Mouse (Mus musculus): ENCODE measurements at regions not wholly inside any gene's neighbourhood (a gene's known extent, or its start where the extent isn't known, plus 50 kb on each side); places are given as distances from the start of the nearest gene placed in this dataset.
A peak's percentile ranks its signal among the peaks of the same experiment; 100 is the strongest.
"Not testable (repeated sequence)": the region's sequence is repeated elsewhere in the genome, so short reads cannot be mapped to it uniquely, and the experiment has no call there.

DNA sequence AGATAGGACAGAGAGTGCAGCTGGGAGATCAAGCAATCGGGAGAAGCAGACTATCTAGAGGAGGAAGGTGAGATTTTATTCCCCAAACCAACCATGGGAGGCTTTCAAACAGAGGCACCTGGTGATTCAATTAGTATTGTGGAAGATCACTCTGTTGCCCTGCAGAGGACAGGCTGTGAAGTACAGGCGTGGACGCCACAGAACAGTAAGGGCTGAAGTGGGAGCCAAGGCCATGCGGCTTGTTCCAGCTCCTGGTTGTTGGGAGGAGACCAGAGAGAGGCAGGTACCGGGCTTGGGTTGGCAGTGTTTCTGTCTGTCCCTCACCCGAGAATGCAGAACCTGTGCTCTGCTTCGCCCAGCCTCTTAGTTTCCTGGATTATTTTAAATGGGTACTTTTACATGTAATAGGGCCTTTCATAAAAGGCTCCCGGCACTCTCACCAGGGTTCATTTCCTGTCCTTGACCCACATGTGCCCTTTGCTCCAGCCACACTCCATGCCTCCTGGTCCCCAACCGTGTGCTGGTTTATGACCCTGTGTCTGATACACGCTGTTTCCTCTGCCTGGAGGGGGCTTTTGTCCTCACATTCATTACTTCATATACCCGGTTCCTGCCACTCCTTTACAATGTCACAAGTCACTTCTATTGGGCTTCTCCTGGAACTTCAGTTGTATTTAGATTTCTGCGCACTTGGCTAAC lies 58.3 kb downstream of the Vcpkmt start:
- H3K9ac ChIP-seq = no peak overlapping the region
- H3K27me3 ChIP-seq = no peaks in the 10 kb centered on the region
- H3K4me2 ChIP-seq = no peak overlapping the region
- H3K4me1 ChIP-seq (replicated peaks) = no peaks in the 10 kb centered on the region
- H3K4me3 ChIP-seq (replicated peaks) = no peak overlapping the region
- no peaks in the 10 kb centered on the region for H3K36me3 ChIP-seq (replicated peaks)
- no peaks in the 10 kb centered on the region for H3K9me3 ChIP-seq (replicated peaks)
- H3K27ac ChIP-seq (replicated peaks) = no peak overlapping the region
- 58% methylated on average over 12 of the region's 12 CpGs for WGBS (ENCODE audit: insufficient replicate concordance)
- no peak for ATAC-seq (ENCODE audit: insufficient read depth)

DNA sequence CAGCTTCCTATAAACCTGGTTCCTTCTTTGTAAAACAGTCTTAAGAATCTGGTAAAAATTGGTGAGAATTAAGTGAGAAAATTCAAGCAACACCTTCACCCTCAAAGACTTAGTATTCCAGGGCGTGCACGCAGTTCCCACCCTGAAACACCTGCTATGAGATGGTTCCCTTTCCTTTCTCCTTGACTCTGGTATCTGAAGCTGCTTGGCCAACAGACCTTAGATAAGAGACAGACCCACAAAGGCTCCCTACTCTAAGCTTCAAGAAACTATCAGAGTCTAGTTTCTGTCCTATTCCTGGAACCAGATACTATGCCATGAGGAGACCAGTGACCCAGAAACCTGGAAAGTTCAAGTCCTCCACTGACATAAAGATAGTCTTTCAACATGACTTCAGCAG lies 63.0 kb downstream of the Vcpkmt start:
- 44% methylated on average over 2 of the region's 2 CpGs for WGBS (ENCODE audit: insufficient replicate concordance)
- Histone ChIP-seq H3K27me3 (no peaks in the 10 kb centered on the region), H3K4me3 (replicated peaks) (no peak overlapping the region), H3K9ac (no peak overlapping the region), H3K9me3 (replicated peaks) (no peaks in the 10 kb centered on the region), H3K36me3 (replicated peaks) (no peaks in the 10 kb centered on the region), H3K4me2 (no peak overlapping the region), H3K4me1 (replicated peaks) (peaks cover 22% of the 10 kb centered on the region), H3K27ac (replicated peaks) (no peak overlapping the region)
- no peak for ATAC-seq (ENCODE audit: insufficient read depth)

DNA sequence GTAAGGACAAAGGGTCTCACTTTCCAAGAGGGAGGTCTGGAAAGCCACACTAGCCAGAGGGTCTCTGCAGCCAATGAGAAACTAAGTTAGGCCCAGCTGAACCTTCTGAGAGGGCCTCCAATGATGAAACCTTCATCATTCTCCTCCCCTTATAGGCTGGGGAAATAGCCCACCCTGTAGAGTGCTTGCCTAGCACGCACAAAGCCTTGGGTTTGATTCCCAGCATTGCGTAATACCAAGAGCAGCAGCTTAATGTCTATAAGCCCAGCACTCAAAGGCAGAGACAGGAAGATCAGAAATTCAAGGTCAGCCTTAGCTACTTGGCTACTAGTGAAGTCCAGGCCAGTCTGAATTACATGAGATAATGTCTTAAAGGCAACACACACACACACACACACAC lies 63.8 kb downstream of the Vcpkmt start:
- no peak for ATAC-seq (ENCODE audit: insufficient read depth)
- H3K9ac ChIP-seq = no peak overlapping the region
- no peak overlapping the region for H3K4me3 ChIP-seq (replicated peaks)
- no peak overlapping the region for H3K4me2 ChIP-seq
- H3K27ac ChIP-seq (replicated peaks) = no peak overlapping the region
- H3K9me3 ChIP-seq (replicated peaks) = no peaks in the 10 kb centered on the region
- H3K27me3 ChIP-seq = no peaks in the 10 kb centered on the region
- 46% methylated on average over 2 of the region's 2 CpGs for WGBS (ENCODE audit: insufficient replicate concordance)
- H3K4me1 ChIP-seq (replicated peaks) = peaks cover 22% of the 10 kb centered on the region
- no peaks in the 10 kb centered on the region for H3K36me3 ChIP-seq (replicated peaks)

DNA sequence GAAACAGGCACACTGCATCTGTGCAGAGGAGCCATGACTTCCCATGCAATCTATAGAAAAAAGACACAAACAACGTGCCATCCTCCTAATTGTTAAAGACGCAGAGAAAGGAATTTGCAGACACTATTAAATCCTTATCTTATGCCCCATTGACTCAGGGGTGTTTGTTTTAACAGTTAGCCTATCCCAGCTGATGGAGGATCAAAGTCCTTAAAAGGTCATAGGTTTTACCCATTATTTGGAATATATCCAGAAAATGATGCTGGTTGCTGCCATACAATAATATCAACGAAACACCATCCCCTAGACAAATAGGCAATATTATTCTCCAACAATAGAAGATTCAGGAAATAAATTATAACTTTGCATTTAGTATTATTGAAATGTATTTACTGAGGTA lies 65.2 kb downstream of the Vcpkmt start:
- no peaks in the 10 kb centered on the region for H3K36me3 ChIP-seq (replicated peaks)
- whole genome bisulfite sequencing (ENCODE audit: insufficient replicate concordance) = 72% methylated on average over 3 of the region's 3 CpGs
- no peak for ATAC-seq (ENCODE audit: insufficient read depth)
- H3K4me3 ChIP-seq (replicated peaks) = no peak overlapping the region
- no peaks in the 10 kb centered on the region for H3K9me3 ChIP-seq (replicated peaks)
- no peak overlapping the region for H3K4me2 ChIP-seq
- H3K9ac ChIP-seq = no peak overlapping the region
- H3K27me3 ChIP-seq = no peaks in the 10 kb centered on the region
- H3K27ac ChIP-seq (replicated peaks) = no peak overlapping the region
- H3K4me1 ChIP-seq (replicated peaks) = peaks cover 32% of the 10 kb centered on the region

DNA sequence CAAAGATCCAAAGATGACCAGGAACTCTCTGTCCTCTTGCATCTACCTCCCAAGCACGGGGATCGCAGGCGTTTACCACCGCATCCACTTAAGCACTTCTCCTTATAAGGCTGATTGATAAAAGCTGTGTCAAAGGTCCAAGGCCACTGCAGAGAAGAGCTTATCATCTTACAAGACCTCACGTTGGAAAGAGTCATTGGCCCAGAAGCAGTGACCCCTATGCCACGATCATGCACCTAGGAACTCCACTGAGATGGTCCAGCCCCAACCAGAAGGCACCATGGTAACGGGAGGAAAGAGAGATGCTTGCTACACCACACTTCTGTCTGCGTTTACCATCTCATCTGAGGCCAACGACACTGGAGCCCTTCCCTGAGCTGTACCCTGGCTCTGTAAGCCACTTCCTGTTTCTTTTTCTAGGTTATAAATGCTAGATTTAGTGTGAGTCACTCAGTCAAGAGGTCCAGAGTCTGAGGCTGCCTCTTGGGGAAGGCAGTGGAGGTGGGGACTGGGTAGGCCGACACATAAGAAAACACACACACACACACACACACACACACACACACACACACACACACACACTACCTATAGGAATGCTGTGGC lies 66.4 kb downstream of the Vcpkmt start:
- no peak for ATAC-seq (ENCODE audit: insufficient read depth)
- H3K27ac ChIP-seq (replicated peaks) = no peak overlapping the region
- peaks cover 36% of the 10 kb centered on the region for H3K4me1 ChIP-seq (replicated peaks)
- H3K27me3 ChIP-seq = no peaks in the 10 kb centered on the region
- WGBS (ENCODE audit: insufficient replicate concordance) = 37% methylated on average over 10 of the region's 10 CpGs
- no peak overlapping the region for H3K4me2 ChIP-seq
- no peaks in the 10 kb centered on the region for H3K9me3 ChIP-seq (replicated peaks)
- H3K36me3 ChIP-seq (replicated peaks) = no peaks in the 10 kb centered on the region
- no peak overlapping the region for H3K4me3 ChIP-seq (replicated peaks)
- no peak overlapping the region for H3K9ac ChIP-seq

DNA sequence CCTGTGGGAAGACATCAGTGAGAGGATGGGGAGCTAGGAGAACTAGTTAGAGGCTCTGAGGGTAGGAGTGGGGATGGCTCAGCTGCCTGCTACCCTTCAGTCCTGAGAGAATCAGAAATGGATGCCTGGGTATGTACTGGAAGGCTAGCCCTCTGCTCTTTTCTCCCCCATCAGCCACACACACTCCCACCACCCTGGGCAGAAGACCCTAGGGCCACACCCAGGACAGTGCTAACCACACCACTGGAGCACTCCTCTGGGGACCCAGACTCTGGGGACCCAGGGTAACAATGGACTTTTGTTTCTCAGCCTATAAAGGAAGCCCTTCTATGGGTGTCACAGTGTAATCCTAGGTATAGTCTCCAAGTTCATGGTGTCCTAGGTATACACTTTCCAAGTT lies 67.0 kb downstream of the Vcpkmt start:
- no peak for ATAC-seq (ENCODE audit: insufficient read depth)
- H3K27me3 ChIP-seq = no peaks in the 10 kb centered on the region
- no peaks in the 10 kb centered on the region for H3K9me3 ChIP-seq (replicated peaks)
- peaks cover 36% of the 10 kb centered on the region for H3K4me1 ChIP-seq (replicated peaks)
- no peak overlapping the region for H3K27ac ChIP-seq (replicated peaks)
- H3K4me3 ChIP-seq (replicated peaks) = no peak overlapping the region
- H3K4me2 ChIP-seq = no peak overlapping the region
- H3K36me3 ChIP-seq (replicated peaks) = no peaks in the 10 kb centered on the region
- H3K9ac ChIP-seq = no peak overlapping the region

DNA sequence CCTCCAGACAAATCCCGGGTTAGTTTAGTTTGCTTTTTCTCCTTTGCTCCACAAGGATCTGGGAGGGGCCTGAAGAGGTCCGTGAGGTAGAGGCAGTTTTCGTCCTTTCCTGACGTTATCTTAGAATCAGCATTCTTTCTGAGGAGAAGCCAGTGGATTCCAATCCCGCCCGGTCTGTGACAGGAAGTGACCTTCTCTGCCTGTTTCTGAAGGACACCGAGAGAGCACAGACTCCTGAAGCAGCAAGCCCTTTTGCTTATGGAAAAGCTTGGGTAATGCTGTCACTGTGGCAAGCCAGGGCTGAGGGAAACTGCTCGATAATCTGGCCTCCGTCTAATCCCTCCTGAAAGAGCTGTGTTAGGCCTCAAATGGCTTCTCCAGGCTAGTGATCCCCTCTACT lies 67.7 kb downstream of the Vcpkmt start:
- no peaks in the 10 kb centered on the region for H3K9me3 ChIP-seq (replicated peaks)
- ATAC-seq (ENCODE audit: insufficient read depth) = no peak
- 57% methylated on average over 9 of the region's 9 CpGs for WGBS (ENCODE audit: insufficient replicate concordance)
- H3K27me3 ChIP-seq = no peaks in the 10 kb centered on the region
- H3K27ac ChIP-seq (replicated peaks) = no peak overlapping the region
- H3K4me2 ChIP-seq = no peak overlapping the region
- no peaks in the 10 kb centered on the region for H3K36me3 ChIP-seq (replicated peaks)
- H3K9ac ChIP-seq = no peak overlapping the region
- H3K4me1 ChIP-seq (replicated peaks) = peaks cover 36% of the 10 kb centered on the region
- no peak overlapping the region for H3K4me3 ChIP-seq (replicated peaks)

DNA sequence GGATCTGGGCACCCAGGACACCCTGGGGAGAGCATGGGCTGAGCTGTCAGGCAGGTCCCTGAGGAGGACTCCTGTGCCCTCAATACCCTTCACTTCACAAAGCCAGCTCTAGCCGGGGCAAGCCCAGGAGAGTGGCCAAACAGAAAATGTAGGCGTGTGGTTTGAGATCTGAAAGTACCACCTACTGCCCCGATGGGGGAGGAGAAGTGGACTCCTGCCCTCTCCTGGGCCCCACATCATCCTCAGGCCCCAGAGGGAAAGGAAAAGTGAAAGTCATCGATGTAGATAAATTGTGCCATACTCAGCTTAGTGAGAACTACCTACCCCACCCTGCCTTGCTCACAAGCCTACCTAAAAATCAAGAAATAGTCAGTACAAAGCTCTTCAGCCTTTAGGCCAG lies 69.7 kb downstream of the Vcpkmt start:
- Histone ChIP-seq H3K4me3 (replicated peaks) (no peak overlapping the region), H3K27ac (replicated peaks) (peak overlapping the region; percentile 6; the same call in 1 of the 2 replicates), H3K27me3 (no peaks in the 10 kb centered on the region), H3K4me1 (replicated peaks) (peaks cover 31% of the 10 kb centered on the region), H3K9me3 (replicated peaks) (no peaks in the 10 kb centered on the region), H3K4me2 (no peak overlapping the region; the same call in 1 of the 2 replicates), H3K9ac (no peak overlapping the region), H3K36me3 (replicated peaks) (no peaks in the 10 kb centered on the region)
- peak; percentile 68 for ATAC-seq (ENCODE audit: insufficient read depth)
- 4% methylated on average over 4 of the region's 4 CpGs for WGBS (ENCODE audit: insufficient replicate concordance)

DNA sequence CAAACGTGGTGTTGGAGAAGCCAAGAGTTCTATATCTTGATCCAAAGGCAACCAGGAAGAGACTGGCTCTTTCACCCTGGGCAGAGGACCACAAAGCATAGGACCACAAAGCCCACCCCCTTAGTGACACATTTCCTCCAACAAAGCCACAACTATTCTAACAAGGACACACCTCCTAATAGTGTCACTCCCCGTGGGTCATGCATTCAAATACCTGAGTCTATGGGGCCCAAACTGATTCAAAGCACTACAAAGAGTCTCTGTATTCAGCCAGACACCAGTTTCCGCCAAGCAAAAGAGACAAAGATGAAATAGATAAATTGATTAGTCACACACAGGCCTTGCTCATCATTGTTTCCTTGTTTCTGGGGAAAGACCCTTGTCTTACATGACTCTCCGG lies 72.1 kb downstream of the Vcpkmt start:
- ATAC-seq (ENCODE audit: insufficient read depth) = no peak
- no peak overlapping the region for H3K4me2 ChIP-seq
- H3K27ac ChIP-seq (replicated peaks) = no peak overlapping the region
- peaks cover 17% of the 10 kb centered on the region for H3K4me1 ChIP-seq (replicated peaks)
- no peaks in the 10 kb centered on the region for H3K27me3 ChIP-seq
- H3K4me3 ChIP-seq (replicated peaks) = no peak overlapping the region
- H3K9me3 ChIP-seq (replicated peaks) = no peaks in the 10 kb centered on the region
- no peak overlapping the region for H3K9ac ChIP-seq
- WGBS (ENCODE audit: insufficient replicate concordance) = 44% methylated on average over 4 of the region's 4 CpGs
- H3K36me3 ChIP-seq (replicated peaks) = no peaks in the 10 kb centered on the region

DNA sequence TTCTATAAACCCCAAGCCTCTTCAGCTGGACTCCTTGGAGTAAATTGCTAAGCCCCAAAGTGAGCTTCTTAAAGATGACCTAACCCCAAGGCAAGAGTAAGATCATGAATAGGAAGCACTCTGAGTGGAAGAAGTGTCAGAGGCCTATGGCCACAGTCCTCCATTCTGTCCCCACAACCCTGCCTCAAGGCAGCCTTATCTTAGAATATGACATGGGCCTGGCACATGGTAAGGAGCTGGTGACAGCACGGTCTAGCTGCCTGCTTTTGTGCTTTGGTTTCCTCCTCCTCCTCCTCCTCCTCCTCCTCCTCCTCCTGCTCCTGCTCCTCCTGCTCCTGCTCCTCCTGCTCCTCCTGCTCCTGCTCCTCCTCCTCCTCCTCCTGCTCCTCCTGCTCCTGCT lies 73.6 kb downstream of the Vcpkmt start:
- H3K27me3 ChIP-seq; H3K9me3 ChIP-seq (replicated peaks); ATAC-seq (ENCODE audit: insufficient read depth); H3K4me2 ChIP-seq; H3K4me3 ChIP-seq (replicated peaks); H3K36me3 ChIP-seq (replicated peaks); H3K27ac ChIP-seq (replicated peaks); H3K9ac ChIP-seq: not testable (repeated sequence)
- 5% methylated on average over 1 of the region's 1 CpGs for WGBS (ENCODE audit: insufficient replicate concordance)
- H3K4me1 ChIP-seq (replicated peaks) = peaks cover 14% of the 10 kb centered on the region

DNA sequence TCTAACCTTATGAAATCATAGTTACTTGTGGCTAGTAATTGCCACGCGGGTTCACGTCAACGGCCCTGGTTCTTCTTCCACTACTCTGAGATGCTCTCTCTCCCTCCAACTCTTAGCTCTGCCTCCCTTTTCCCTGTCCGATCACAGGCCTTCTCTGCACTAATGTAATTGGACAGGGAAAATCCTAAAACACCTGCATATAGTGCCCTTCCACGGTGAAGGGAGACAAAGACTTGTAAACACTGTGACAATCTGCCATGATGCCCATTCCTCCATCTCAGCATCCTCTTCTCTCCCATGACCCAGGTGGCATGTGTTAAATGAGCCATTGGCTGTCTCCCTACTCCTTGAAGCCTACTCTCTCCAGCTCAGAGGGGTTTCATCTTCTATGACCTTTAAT lies 74.9 kb downstream of the Vcpkmt start:
- no peaks in the 10 kb centered on the region for H3K36me3 ChIP-seq (replicated peaks)
- no peak overlapping the region for H3K27ac ChIP-seq (replicated peaks)
- peaks cover 3% of the 10 kb centered on the region; the same call in 1 of the 2 replicates for H3K4me1 ChIP-seq (replicated peaks)
- 81% methylated on average over 6 of the region's 6 CpGs for WGBS (ENCODE audit: insufficient replicate concordance)
- no peaks in the 10 kb centered on the region for H3K27me3 ChIP-seq
- no peak overlapping the region for H3K4me2 ChIP-seq
- ATAC-seq (ENCODE audit: insufficient read depth) = no peak
- no peak overlapping the region for H3K9ac ChIP-seq
- no peaks in the 10 kb centered on the region for H3K9me3 ChIP-seq (replicated peaks)
- no peak overlapping the region for H3K4me3 ChIP-seq (replicated peaks)

DNA sequence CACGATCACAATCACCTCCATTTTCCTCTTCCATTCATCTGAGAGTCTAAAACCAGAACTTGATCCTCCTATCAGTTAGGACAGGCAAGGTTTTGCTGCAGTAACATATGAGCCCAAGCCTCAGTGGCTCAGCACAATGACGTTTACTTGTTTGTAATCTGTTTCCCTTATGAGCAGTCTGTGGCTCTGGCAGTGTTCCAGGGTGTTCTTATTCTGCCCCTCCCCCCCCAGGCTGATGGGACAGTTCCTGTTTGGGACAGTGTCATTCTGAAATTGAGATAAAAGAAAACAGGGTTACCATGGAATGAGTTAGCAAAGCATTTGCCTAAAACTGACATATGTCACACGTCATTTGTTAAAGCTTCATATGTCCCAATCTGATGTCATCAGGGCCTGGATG lies 75.5 kb downstream of the Vcpkmt start:
- Histone ChIP-seq H3K36me3 (replicated peaks) (no peaks in the 10 kb centered on the region), H3K9me3 (replicated peaks) (no peaks in the 10 kb centered on the region), H3K9ac (no peak overlapping the region), H3K27ac (replicated peaks) (no peak overlapping the region), H3K27me3 (no peaks in the 10 kb centered on the region), H3K4me2 (no peak overlapping the region), H3K4me1 (replicated peaks) (peaks cover 8% of the 10 kb centered on the region), H3K4me3 (replicated peaks) (no peak overlapping the region)
- 37% methylated on average over 3 of the region's 3 CpGs for WGBS (ENCODE audit: insufficient replicate concordance)
- ATAC-seq (ENCODE audit: insufficient read depth) = no peak

All from liver, embryonic 15.5 days (tissue).